Mouse (Mus musculus) MEL (cell line): Measurements from ENCODE around the gene Pidd1. TPM values are rescaled to one million over a fixed set of nuclear protein-coding genes. Genes with fewer than 3 reads are reported as not detected.
A peak's percentile ranks its signal among the peaks of the same experiment; 100 is the strongest.

Experiments
- DNase-seq: peaks from one replicate; pipeline ENCODE4 v3.0.0; 2011; ENCODE audit warnings: low read depth, low spot score
- H3K27ac ChIP-seq: 2 replicates; pipeline ENCODE4 v1.5.1; 2012; ENCODE audit warnings: low read depth, mild to moderate bottlenecking, control low read depth, low read length, moderate library complexity; ENCODE audit not compliant: control insufficient read depth
- H3K27me3 ChIP-seq, 2 experiments: fragments of 150-350 bp in 1 of 2; sonication (generic) in 1 of 2; 2 replicates each; pipeline ENCODE4 v1.6.1; 2012; ENCODE audit warnings: low read length in 2 of 2, mild to moderate bottlenecking in 2 of 2, improper control_type of control experiment in 1 of 2, moderate library complexity in 1 of 2; ENCODE audit not compliant: insufficient read depth in 2 of 2, control insufficient read depth in 1 of 2
- H3K36me3 ChIP-seq, 2 experiments: 2 replicates each; pipeline ENCODE4 v1.6.1; 2012 to 2014; ENCODE audit warnings: low read length in 2 of 2, improper control_type of control experiment in 1 of 2, inconsistent platforms in 1 of 2, mild to moderate bottlenecking in 1 of 2; ENCODE audit not compliant: insufficient read depth in 2 of 2, control insufficient read depth in 1 of 2
- H3K4me1 ChIP-seq, 2 experiments: fragments of 150-350 bp in 1 of 2; sonication (generic) in 1 of 2; 2 replicates each; pipeline ENCODE4 v1.6.1; 2012; ENCODE audit warnings: low read length in 2 of 2, improper control_type of control experiment in 1 of 2, mild to moderate bottlenecking in 1 of 2; ENCODE audit not compliant: insufficient read depth in 2 of 2, control insufficient read depth in 1 of 2
- H3K4me3 ChIP-seq, 2 experiments: fragments of 150-350 bp in 1 of 2; sonication (generic) in 1 of 2; 2 replicates each; pipeline ENCODE4 v1.5.1; 2012; ENCODE audit warnings: low read depth in 2 of 2, low read length in 2 of 2, mild to moderate bottlenecking in 2 of 2, moderate library complexity in 2 of 2, control low read depth in 1 of 2, improper control_type of control experiment in 1 of 2; ENCODE audit not compliant: control insufficient read depth in 1 of 2, insufficient read depth in 1 of 2
- H3K79me2 ChIP-seq: 2 replicates; pipeline ENCODE4 v1.6.1; 2012; ENCODE audit warnings: mild to moderate bottlenecking, low read length, moderate library complexity; ENCODE audit not compliant: control insufficient read depth, poor library complexity, insufficient read depth
- H3K9ac ChIP-seq: 2 replicates; pipeline ENCODE4 v1.6.1; 2012; ENCODE audit warnings: low read depth, mild to moderate bottlenecking, control low read depth, low read length, moderate library complexity; ENCODE audit not compliant: control insufficient read depth, poor library complexity, severe bottlenecking
- H3K9me3 ChIP-seq: fragments of 150-350 bp; sonication (generic); replicated peaks from 2 replicates; pipeline ENCODE4 v1.6.1; 2012; ENCODE audit warnings: mild to moderate bottlenecking, low read length, improper control_type of control experiment, moderate library complexity; ENCODE audit not compliant: insufficient read depth
- CHD1 ChIP-seq: IDR thresholded peaks from 2 replicates; pipeline ENCODE4 v1.6.1; 2012; ENCODE audit warnings: low read depth, mild to moderate bottlenecking, inconsistent platforms, low read length, improper control_type of control experiment
- CHD2 ChIP-seq: IDR thresholded peaks from 2 replicates; pipeline ENCODE4 v1.6.1; 2011; ENCODE audit warnings: low read length, improper control_type of control experiment
- CTCF ChIP-seq, 3 experiments: IDR thresholded peaks in 2 of 3; conservative IDR thresholded peaks in 1 of 3; 2 replicates each; pipeline ENCODE4 v1.5.1; 2011 to 2012; ENCODE audit warnings: low read length in 3 of 3, low read depth in 2 of 3, mild to moderate bottlenecking in 2 of 3, improper control_type of control experiment in 1 of 3, inconsistent platforms in 1 of 3, mixed read lengths in 1 of 3, moderate library complexity in 1 of 3; ENCODE audit not compliant: control insufficient read depth in 1 of 3, insufficient read depth in 1 of 3, poor library complexity in 1 of 3, severe bottlenecking in 1 of 3
- EP300 ChIP-seq, 2 experiments: IDR thresholded peaks; 2 replicates each; pipeline ENCODE4 v1.6.1; 2011; ENCODE audit warnings: improper control_type of control experiment in 2 of 2, low read length in 2 of 2, low read depth in 1 of 2, mild to moderate bottlenecking in 1 of 2
- ETS1 ChIP-seq: IDR thresholded peaks from 2 replicates; pipeline ENCODE4 v1.6.1; 2012; ENCODE audit warnings: low read depth, mild to moderate bottlenecking, inconsistent platforms, low read length, improper control_type of control experiment, moderate library complexity
- JUND ChIP-seq: IDR thresholded peaks from 2 replicates; pipeline ENCODE4 v1.6.1; 2011; ENCODE audit warnings: low read depth, mild to moderate bottlenecking, improper control_type of control experiment, low read length
- MAX ChIP-seq: IDR thresholded peaks from 2 replicates; pipeline ENCODE4 v1.6.1; 2011; ENCODE audit warnings: low read length, improper control_type of control experiment
- MAZ ChIP-seq: IDR thresholded peaks from 2 replicates; pipeline ENCODE4 v1.6.1; 2012; ENCODE audit warnings: low read depth, mild to moderate bottlenecking, inconsistent platforms, low read length, improper control_type of control experiment
- MEF2A ChIP-seq: IDR thresholded peaks from 2 replicates; pipeline ENCODE4 v1.6.1; 2014; ENCODE audit warnings: low read depth, mild to moderate bottlenecking, inconsistent platforms, low read length, improper control_type of control experiment; ENCODE audit not compliant: poor library complexity, insufficient replicate concordance, severe bottlenecking; ENCODE audit errors: extremely low read depth
- MXI1 ChIP-seq: IDR thresholded peaks from 2 replicates; pipeline ENCODE4 v1.6.1; 2011; ENCODE audit warnings: mild to moderate bottlenecking, low read depth, low read length, improper control_type of control experiment
- MYC ChIP-seq: IDR thresholded peaks from 2 replicates; pipeline ENCODE4 v1.6.1; 2011; ENCODE audit warnings: low read depth, mild to moderate bottlenecking, low read length, improper control_type of control experiment, moderate library complexity
- NELFE ChIP-seq: IDR thresholded peaks from 2 replicates; pipeline ENCODE4 v1.6.1; 2011; ENCODE audit warnings: low read depth, low read length, improper control_type of control experiment
- NRF1 ChIP-seq: IDR thresholded peaks from 2 replicates; pipeline ENCODE4 v1.6.1; 2014; ENCODE audit warnings: low read depth, mild to moderate bottlenecking, inconsistent platforms, low read length, improper control_type of control experiment, moderate library complexity; ENCODE audit not compliant: poor library complexity, insufficient read depth, severe bottlenecking
- POLR2A ChIP-seq, 2 experiments: IDR thresholded peaks; 2 replicates each; pipeline ENCODE4 v1.6.1; 2011 to 2012; ENCODE audit warnings: low read length in 2 of 2, mild to moderate bottlenecking in 2 of 2, control low read depth in 1 of 2, improper control_type of control experiment in 1 of 2, low read depth in 1 of 2, moderate library complexity in 1 of 2; ENCODE audit not compliant: control insufficient read depth in 1 of 2, insufficient read depth in 1 of 2, poor library complexity in 1 of 2
- POLR2AphosphoS5 ChIP-seq: IDR thresholded peaks from 2 replicates; pipeline ENCODE4 v1.6.1; 2012; ENCODE audit warnings: low read depth, borderline replicate concordance, mild to moderate bottlenecking, inconsistent platforms, low read length, moderate library complexity, mixed read lengths
- SIN3A ChIP-seq: IDR thresholded peaks from 2 replicates; pipeline ENCODE4 v1.6.1; 2012; ENCODE audit warnings: low read length, improper control_type of control experiment, inconsistent platforms
- TAL1 ChIP-seq: IDR thresholded peaks from 2 replicates; pipeline ENCODE4 v1.6.1; 2012; ENCODE audit warnings: mild to moderate bottlenecking, inconsistent platforms, low read length, moderate library complexity, mixed read lengths
- TBP ChIP-seq: IDR thresholded peaks from 2 replicates; pipeline ENCODE4 v1.8.0; 2011; ENCODE audit warnings: low read depth, low read length, improper control_type of control experiment
- TCF12 ChIP-seq: IDR thresholded peaks from 2 replicates; pipeline ENCODE4 v1.6.1; 2014; ENCODE audit warnings: low read depth, mild to moderate bottlenecking, inconsistent platforms, low read length, improper control_type of control experiment, moderate library complexity
- UBTF ChIP-seq: IDR thresholded peaks from 2 replicates; pipeline ENCODE4 v1.6.1; 2012; ENCODE audit warnings: low read depth, mild to moderate bottlenecking, inconsistent platforms, low read length, improper control_type of control experiment, moderate library complexity, borderline replicate concordance; ENCODE audit not compliant: insufficient read depth
- USF1 ChIP-seq: IDR thresholded peaks from 2 replicates; pipeline ENCODE4 v1.6.1; 2014; ENCODE audit warnings: low read depth, mild to moderate bottlenecking, inconsistent platforms, low read length, improper control_type of control experiment, moderate library complexity
- ZKSCAN1 ChIP-seq: IDR thresholded peaks from 2 replicates; pipeline ENCODE4 v1.6.1; 2012; ENCODE audit warnings: low read depth, mild to moderate bottlenecking, inconsistent platforms, low read length, improper control_type of control experiment, moderate library complexity
- ZNF384 ChIP-seq: IDR thresholded peaks from 2 replicates; pipeline ENCODE4 v1.6.1; 2012; ENCODE audit warnings: low read depth, mild to moderate bottlenecking, inconsistent platforms, low read length, improper control_type of control experiment
- polyA plus RNA-seq, 2 experiments: library from polyadenylated mRNA; stranded (reverse) in 1 of 2; unstranded in 1 of 2; fragments of >175 nt in 1 of 2; fragments of >200 nt in 1 of 2; gene quantifications; 2 replicates each; pipeline versions ENCODE4 v1.2.1 to v1.2.4; 2012; ENCODE audit warnings: low replicate concordance in 2 of 2, low read depth in 1 of 2; ENCODE audit not compliant: insufficient read length in 2 of 2, insufficient read depth in 1 of 2, missing spikeins in 1 of 2
- total RNA-seq: library from RNA; depleted of rRNA; stranded (reverse); fragments of 300-350 nt; gene quantifications from 2 replicates; pipeline ENCODE4 v1.2.3, GENCODE M21; 2012

Gene Pidd1
- total and polyA plus RNA-seq, 3 experiments: 6.4 to 27.2 TPM; not detected in 1

GRCm38 (mm10) chr7:141476981-141477370 is 33.2 kb upstream of the Pidd1 start:
- Histone ChIP-seq H3K9me3 (no peaks in the 10 kb centered on the region), H3K27ac (peak overlapping the region; percentile 71), H3K9ac (peak overlapping the region; percentile 98), H3K4me3 (peak overlapping the region; percentile 95), H3K4me1 (peaks cover 3 to 22% of the 10 kb centered on the region in 2 experiments; a peak in 3 of 4 replicates), H3K79me2 (peaks cover 51% of the 10 kb centered on the region), H3K36me3 (peaks cover 0 to 16% of the 10 kb centered on the region in 2 experiments; a peak in 2 of 4 replicates), H3K27me3 (no peaks in the 10 kb centered on the region)
- peak; percentile 50 for DNase-seq
- TF ChIP-seq ETS1 (0 out of 2 replicates have a peak, but pooled peaks have one; percentile 28), MEF2A (no peak), CTCF (IDR thresholded peaks at IDR 0.05 in 2 of 3, conservative IDR thresholded peaks at IDR 0.05 in 1 of 3; ENCODE audit: control insufficient read depth in 1 of 3, insufficient read depth in 1 of 3, low read depth in 2 of 3, low read length in 3 of 3, poor library complexity in 1 of 3, severe bottlenecking in 1 of 3) (peak in 2 of 3 experiments; percentile 28 to 37; a peak in 3 of 6 replicates), MAZ (0 out of 2 replicates have a peak, but pooled peaks have one; percentile 39)

- Histone ChIP-seq H3K9me3 (no peaks in the 10 kb centered on the region), H3K27ac (peak overlapping the region; percentile 71), H3K27me3 (no peaks in the 10 kb centered on the region), H3K4me1 (peaks cover 3 to 22% of the 10 kb centered on the region in 2 experiments; a peak in 3 of 4 replicates), H3K36me3 (peaks cover 0 to 16% of the 10 kb centered on the region in 2 experiments; a peak in 2 of 4 replicates), H3K9ac (peak overlapping the region; percentile 98), H3K79me2 (peaks cover 51% of the 10 kb centered on the region), H3K4me3 (peak overlapping the region; percentile 95)
- TF ChIP-seq CHD2 (peak; percentile 57; the same call in 1 of the 2 replicates), CHD1 (no peak), MYC (peak; percentile 98), USF1 (peak; percentile 54; the same call in 1 of the 2 replicates), SIN3A (peak; percentile 63), TAL1 (no peak), CTCF (IDR thresholded peaks at IDR 0.05 in 2 of 3, conservative IDR thresholded peaks at IDR 0.05 in 1 of 3; ENCODE audit: control insufficient read depth in 1 of 3, insufficient read depth in 1 of 3, low read depth in 2 of 3, low read length in 3 of 3, poor library complexity in 1 of 3, severe bottlenecking in 1 of 3) (no peak; a peak in 1 of 6 replicates), NRF1 (peak; percentile 55; the same call in 1 of the 2 replicates), POLR2A (IDR thresholded peaks at IDR 0.05; ENCODE audit: control insufficient read depth in 1 of 2, insufficient read depth in 1 of 2, low read depth in 1 of 2, low read length in 2 of 2, poor library complexity in 1 of 2) (0 out of 4 replicates have a peak, but pooled peaks of 1 of the 2 experiments have one; percentile 4), EP300 (IDR thresholded peaks at IDR 0.05; ENCODE audit: low read depth in 1 of 2, low read length in 2 of 2) (0 out of 4 replicates have a peak, but pooled peaks of 1 of the 2 experiments have one; percentile 25), TBP (no peak), JUND (no peak), MAX (peak; percentile 95), TCF12 (peak; percentile 6; the same call in 1 of the 2 replicates), ZKSCAN1 (no peak), UBTF (no peak), POLR2AphosphoS5 (no peak), ZNF384 (no peak), NELFE (peak; percentile 54; the same call in 1 of the 2 replicates), MXI1 (peak; percentile 96)
- DNase-seq: peak; percentile 69
Observed at GRCm38 (mm10) chr7:141476226-141476980, 32.6 kb upstream of the Pidd1 start.
